Mouse (Mus musculus) lung, adult 2 months (tissue): ENCODE measurements around the gene Utp15. TPM values are rescaled to one million over a fixed set of nuclear protein-coding genes. Genes with fewer than 3 reads are reported as not detected.

Experiments
- DNase-seq: peaks from one replicate; pipeline ENCODE4 v3.0.0; 2022
- H3K4me1 ChIP-seq: fragments of 200-500 bp; 2 replicates; pipeline ENCODE4 v1.6.1; 2011; ENCODE audit warnings: low read length; ENCODE audit not compliant: control insufficient read depth, insufficient read depth
- H3K4me3 ChIP-seq: fragments of 200-500 bp; replicated peaks from 2 replicates; pipeline ENCODE3; 2011; ENCODE audit warnings: low read depth, mild to moderate bottlenecking, control low read depth, low read length; ENCODE audit errors: extremely low read depth
- CTCF ChIP-seq: fragments of 200-500 bp; IDR thresholded peaks from 2 replicates; pipeline ENCODE4 v1.5.1; 2011; ENCODE audit warnings: mild to moderate bottlenecking, low read length, control low read depth; ENCODE audit not compliant: insufficient read depth
- POLR2A ChIP-seq: fragments of 200-500 bp; IDR thresholded peaks from 2 replicates; pipeline ENCODE4 v1.6.1; 2011; ENCODE audit warnings: low read depth, mild to moderate bottlenecking, control low read depth, low read length, borderline replicate concordance; ENCODE audit errors: extremely low read depth
- WGBS: fragments of 180-500 bp; shearing (Covaris S2); methylation state at CpG from one replicate; pipeline ENCODE4 v1.1.7; 2018; 5-methylcytosine and 5-hydroxymethylcytosine counted together
- polyA plus RNA-seq: library from polyadenylated mRNA; depleted of rRNA; stranded (reverse); fragments of >200 nt; gene quantifications from 2 replicates; pipeline ENCODE4 v1.2.3, GENCODE M21; 2012

Utp15 gene
- polyA plus RNA-seq, 1 experiment = 6.8 TPM

DNA sequence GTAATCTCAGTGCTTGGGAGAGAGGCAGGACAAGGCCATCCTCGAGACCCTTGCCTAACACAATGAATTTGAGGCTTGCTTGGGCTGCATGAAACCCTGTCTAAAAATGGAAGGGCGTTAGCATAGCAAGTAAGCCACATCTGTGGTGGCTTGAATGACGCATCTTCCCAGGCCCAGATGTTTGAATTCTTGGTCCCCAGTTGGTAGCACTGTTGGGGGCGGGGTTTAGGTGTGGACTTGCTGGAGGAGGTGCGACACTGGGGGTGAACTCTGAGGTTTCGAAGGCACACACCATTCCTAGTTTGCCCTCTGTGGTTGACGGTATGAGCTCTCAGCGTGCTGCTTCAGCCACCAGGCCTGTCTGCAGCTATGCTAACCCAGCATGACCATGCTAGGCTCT is 28.9 kb upstream of the Utp15 start:
- no peak for DNase-seq
- TF ChIP-seq CTCF = no peak
- no peak for TF ChIP-seq POLR2A
- Histone ChIP-seq H3K4me3 (no peak overlapping the region), H3K4me1 (no peaks in the 10 kb centered on the region)
- 82% methylated on average over 8 of the region's 8 CpGs for WGBS

DNA sequence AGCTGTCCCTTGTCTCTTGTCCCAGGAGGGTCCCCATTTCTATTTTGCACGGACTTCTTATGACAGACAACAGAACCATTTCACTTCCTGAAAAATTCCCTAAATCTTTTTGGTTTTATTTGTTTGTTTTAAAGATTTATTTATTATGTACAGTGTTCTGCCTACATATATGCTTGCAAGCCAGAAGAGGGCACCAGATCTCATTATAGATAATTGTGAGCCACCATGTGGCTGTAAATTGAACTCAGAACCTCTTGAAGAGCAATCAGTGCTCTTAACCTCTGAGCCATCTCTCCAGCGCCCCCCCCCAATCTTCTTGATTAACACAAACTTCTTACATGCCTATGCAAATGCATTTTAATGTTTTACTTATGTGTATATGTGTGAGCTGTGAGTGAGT is 27.9 kb upstream of the Utp15 start:
- WGBS = 37% methylated on average over 2 of the region's 2 CpGs
- DNase-seq = no peak
- Histone ChIP-seq H3K4me1 (no peaks in the 10 kb centered on the region), H3K4me3 (no peak overlapping the region)
- TF ChIP-seq POLR2A = no peak

DNA sequence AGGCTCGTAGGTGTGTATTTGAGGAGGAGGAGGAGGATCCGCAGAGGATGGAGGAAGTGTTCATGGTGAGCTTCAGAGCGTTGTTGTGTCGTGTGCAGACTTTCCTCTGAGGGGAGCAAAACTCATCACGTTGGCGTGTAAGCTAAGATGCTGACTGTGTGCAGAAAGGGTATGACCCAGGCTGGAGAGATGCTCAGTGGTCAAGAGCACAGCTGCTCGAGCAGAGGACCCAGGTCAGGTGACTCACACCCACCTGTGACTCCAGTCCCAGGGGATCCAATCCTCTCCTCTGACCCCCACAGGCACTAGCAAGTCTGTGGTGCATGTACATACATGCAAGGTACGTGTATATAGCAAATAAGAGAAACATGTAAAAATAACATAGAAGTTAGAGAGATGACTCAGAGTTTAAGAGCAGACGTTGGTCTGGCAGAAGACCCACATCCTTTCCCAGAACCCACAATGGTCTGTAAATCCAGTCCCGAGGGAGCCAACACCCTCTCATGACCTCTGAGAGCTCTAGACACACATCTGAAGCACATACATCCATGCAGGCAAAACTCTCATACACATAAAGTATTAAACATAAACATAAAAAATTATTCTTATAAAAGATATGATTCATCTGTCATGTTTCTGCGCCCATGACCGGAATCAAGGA is 18.3 kb upstream of the Utp15 start:
- H3K4me1 ChIP-seq = no peaks in the 10 kb centered on the region
- no peak for TF ChIP-seq POLR2A
- TF ChIP-seq CTCF = no peak
- H3K4me3 ChIP-seq = no peak overlapping the region
- WGBS = 64% methylated on average over 12 of the region's 12 CpGs
- no peak for DNase-seq

DNA sequence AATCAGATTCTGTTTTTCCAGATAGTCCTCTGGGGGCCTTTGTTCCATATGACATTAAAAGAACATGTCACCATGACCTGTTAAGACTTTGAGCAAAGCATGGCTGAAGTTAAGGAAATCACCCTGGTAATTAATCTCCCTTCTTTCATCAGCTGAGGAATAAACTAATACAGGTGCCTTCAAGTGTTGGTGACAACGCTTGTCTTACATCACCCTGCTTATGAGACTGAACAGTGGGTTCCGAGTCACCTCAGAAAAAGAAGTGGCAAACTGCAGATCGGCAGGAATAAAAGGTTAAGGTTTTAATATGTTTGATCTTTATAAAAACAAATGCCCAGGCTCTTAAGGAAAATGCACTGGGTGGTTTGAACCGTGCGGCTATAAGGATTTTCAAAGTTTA is 16.8 kb upstream of the Utp15 start, which contains the start of gene Gm21976:
Gm21976 (plus strand) TSS at position 202 of the 400 bp plus-strand sequence.
- no peaks in the 10 kb centered on the region for H3K4me1 ChIP-seq
- WGBS = 75% methylated on average over 5 of the region's 5 CpGs
- no peak within 1 kb of the TSS for H3K4me3 ChIP-seq
- TF ChIP-seq CTCF = no peak
- no peak for TF ChIP-seq POLR2A
- DNase-seq = no peak

DNA sequence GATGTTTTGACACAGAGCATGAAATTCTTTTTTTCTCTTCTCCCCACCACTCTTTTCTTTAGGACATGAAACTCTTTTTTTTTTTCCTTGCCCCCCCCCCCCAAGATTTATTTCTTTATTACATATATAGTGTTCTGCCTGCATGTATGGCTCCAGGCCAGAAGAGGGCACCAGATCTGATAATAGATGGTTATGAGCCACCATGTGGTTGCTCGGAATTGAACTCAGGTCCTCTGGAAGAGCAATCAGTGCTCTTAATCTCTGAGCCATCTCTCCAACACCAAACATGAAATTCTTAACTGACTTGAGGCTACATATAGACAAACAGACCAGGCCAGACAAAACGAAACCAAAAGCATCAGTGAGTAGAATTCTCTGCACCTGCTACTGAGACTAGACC is 14.7 kb upstream of the Utp15 start:
- DNase-seq = no peak
- WGBS = 95% methylated on average over 2 of the region's 2 CpGs
- Histone ChIP-seq H3K4me3 (no peak overlapping the region), H3K4me1 (no peaks in the 10 kb centered on the region)
- TF ChIP-seq CTCF (no peak), POLR2A (no peak)

DNA sequence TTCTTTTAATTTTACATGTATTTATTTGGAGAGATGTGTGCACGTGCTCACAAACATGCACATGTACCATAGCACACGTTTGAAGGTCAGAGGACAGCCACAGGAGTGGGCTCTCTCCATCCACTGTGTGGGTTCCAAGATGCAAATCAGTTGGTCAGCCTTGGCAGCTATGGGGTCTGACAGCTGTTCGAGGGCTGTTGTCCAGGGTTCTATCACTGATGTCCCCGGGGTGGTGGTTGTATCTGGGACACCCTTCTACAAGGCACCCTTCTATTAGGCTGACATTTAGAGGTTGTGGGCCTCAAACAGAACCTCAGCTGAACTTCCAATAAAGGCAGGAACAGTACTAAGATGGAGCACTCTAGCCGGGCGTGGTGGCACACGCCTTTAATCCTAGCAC is 13.4 kb upstream of the Utp15 start:
- Histone ChIP-seq H3K4me3 (no peak overlapping the region), H3K4me1 (no peaks in the 10 kb centered on the region)
- 82% methylated on average over 7 of the region's 7 CpGs for WGBS
- TF ChIP-seq CTCF (no peak), POLR2A (no peak)
- DNase-seq = no peak

DNA sequence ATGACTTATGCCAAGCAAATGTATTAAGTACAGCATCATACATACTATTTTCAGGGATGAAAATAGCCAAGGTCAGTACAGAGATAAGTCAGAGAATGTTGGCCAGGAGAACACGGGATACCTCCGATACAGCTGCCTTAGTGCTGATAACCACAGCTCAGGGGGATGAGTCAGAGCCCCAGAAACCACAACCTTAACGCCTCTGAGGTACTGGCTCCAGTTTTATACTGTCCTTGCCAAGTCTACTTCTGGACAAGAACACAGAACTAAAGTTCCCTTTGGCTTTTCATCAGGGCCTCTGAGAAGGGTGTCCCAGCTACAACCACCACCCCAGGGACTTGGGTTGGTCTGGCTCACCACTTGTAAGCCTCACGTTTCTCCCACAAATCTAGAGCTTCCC is 12.8 kb upstream of the Utp15 start:
- no peak overlapping the region for H3K4me3 ChIP-seq
- no peak for DNase-seq
- TF ChIP-seq POLR2A (no peak), CTCF (no peak)
- no peaks in the 10 kb centered on the region for H3K4me1 ChIP-seq
- WGBS = 73% methylated on average over 4 of the region's 4 CpGs

DNA sequence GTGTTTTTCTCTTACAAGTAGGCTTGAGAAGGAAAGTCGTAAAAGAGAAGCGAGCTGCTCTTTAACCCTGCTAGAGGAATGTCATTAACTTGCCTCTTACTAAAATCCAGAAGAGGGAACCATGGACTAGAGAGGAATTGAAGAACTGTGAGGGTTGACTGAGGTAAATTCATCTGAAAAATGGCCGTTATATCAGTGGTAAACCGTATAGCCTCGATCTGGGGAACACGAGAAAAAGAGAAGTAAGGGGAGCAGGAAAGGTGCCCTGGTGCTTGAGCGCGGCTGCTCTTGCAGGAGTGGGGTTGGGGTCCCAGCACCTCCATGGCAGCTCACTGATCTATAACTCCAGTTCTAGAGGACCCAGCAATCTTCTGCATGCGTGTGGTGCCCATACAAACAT is 11.2 kb upstream of the Utp15 start:
- no peak overlapping the region for H3K4me3 ChIP-seq
- DNase-seq = no peak
- H3K4me1 ChIP-seq = no peaks in the 10 kb centered on the region
- 91% methylated on average over 9 of the region's 9 CpGs for whole genome bisulfite sequencing
- no peak for TF ChIP-seq CTCF
- no peak for TF ChIP-seq POLR2A

DNA sequence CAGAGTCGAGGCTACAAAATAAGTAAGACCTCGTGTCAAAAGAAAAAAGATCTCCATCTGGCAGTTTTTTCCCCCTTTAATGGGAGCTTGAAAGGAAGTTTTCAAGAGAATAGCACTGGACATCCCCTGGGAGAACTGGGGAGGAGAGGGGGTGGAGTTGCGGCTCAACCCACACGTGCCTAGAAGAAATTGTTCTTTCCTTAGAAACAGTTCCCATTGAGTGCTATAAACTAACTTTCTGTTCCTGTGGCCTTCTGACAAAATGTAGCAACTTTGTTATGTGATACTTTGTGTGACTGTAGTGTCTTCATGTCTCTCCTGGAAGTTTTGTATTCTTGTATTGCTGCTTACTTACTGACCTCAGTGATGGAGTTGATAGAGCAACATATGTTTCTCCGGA is 1.3 kb upstream of the Utp15 start:
- H3K4me1 ChIP-seq = peaks cover 11% of the 10 kb centered on the region
- no peak overlapping the region for H3K4me3 ChIP-seq
- TF ChIP-seq CTCF (no peak), POLR2A (no peak)
- WGBS = 30% methylated on average over 5 of the region's 5 CpGs
- no peak for DNase-seq

DNA sequence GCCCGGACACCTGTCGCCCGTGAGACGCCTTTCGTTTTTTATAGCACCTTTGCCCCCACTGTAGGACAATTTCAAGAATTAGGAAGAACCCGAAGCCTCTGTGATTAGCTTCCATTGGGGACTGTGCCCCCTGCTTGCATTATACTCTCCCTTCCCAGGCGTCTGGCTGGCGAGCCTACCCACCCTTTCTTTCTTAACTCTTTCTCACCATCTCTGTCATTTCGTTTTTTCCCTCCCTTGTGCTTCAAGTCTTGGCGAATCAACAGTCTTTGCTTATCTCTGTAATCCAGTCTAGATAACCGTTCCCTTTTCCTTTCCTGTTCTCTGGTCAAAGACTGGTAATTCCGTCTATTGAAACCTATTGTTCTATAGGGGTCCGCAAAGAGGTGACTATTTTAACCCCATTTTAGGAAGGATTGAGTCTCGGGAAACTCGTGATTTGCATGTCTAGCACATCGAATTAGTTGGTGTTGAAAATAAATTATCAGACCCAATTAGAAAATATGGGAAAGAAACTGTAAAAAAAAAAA is 682 bp upstream of the Utp15 start:
- 1% methylated on average over 16 of the region's 16 CpGs for WGBS
- no peak for TF ChIP-seq POLR2A
- TF ChIP-seq CTCF = no peak
- peaks cover 11% of the 10 kb centered on the region for H3K4me1 ChIP-seq
- H3K4me3 ChIP-seq = peak overlapping the region; percentile 68
- no peak for DNase-seq
